Mouse (Mus musculus) MEL (cell line): Measurements from ENCODE around the gene Erich6. TPM values are rescaled to one million over a fixed set of nuclear protein-coding genes. Genes with fewer than 3 reads are reported as not detected.
A peak's percentile ranks its signal among the peaks of the same experiment; 100 is the strongest.

ENCODE experiments used
- DNase-seq: peaks from one replicate; pipeline ENCODE4 v3.0.0; 2011; ENCODE audit warnings: low read depth, low spot score
- H3K27ac ChIP-seq: 2 replicates; pipeline ENCODE4 v1.5.1; 2012; ENCODE audit warnings: low read depth, mild to moderate bottlenecking, control low read depth, low read length, moderate library complexity; ENCODE audit not compliant: control insufficient read depth
- H3K27me3 ChIP-seq, 2 experiments: fragments of 150-350 bp in 1 of 2; sonication (generic) in 1 of 2; 2 replicates each; pipeline ENCODE4 v1.6.1; 2012; ENCODE audit warnings: low read length in 2 of 2, mild to moderate bottlenecking in 2 of 2, improper control_type of control experiment in 1 of 2, moderate library complexity in 1 of 2; ENCODE audit not compliant: insufficient read depth in 2 of 2, control insufficient read depth in 1 of 2
- H3K36me3 ChIP-seq, 2 experiments: 2 replicates each; pipeline ENCODE4 v1.6.1; 2012 to 2014; ENCODE audit warnings: low read length in 2 of 2, improper control_type of control experiment in 1 of 2, inconsistent platforms in 1 of 2, mild to moderate bottlenecking in 1 of 2; ENCODE audit not compliant: insufficient read depth in 2 of 2, control insufficient read depth in 1 of 2
- H3K4me1 ChIP-seq, 2 experiments: fragments of 150-350 bp in 1 of 2; sonication (generic) in 1 of 2; 2 replicates each; pipeline ENCODE4 v1.6.1; 2012; ENCODE audit warnings: low read length in 2 of 2, improper control_type of control experiment in 1 of 2, mild to moderate bottlenecking in 1 of 2; ENCODE audit not compliant: insufficient read depth in 2 of 2, control insufficient read depth in 1 of 2
- H3K4me3 ChIP-seq, 2 experiments: fragments of 150-350 bp in 1 of 2; sonication (generic) in 1 of 2; 2 replicates each; pipeline ENCODE4 v1.5.1; 2012; ENCODE audit warnings: low read depth in 2 of 2, low read length in 2 of 2, mild to moderate bottlenecking in 2 of 2, moderate library complexity in 2 of 2, control low read depth in 1 of 2, improper control_type of control experiment in 1 of 2; ENCODE audit not compliant: control insufficient read depth in 1 of 2, insufficient read depth in 1 of 2
- H3K79me2 ChIP-seq: 2 replicates; pipeline ENCODE4 v1.6.1; 2012; ENCODE audit warnings: mild to moderate bottlenecking, low read length, moderate library complexity; ENCODE audit not compliant: control insufficient read depth, poor library complexity, insufficient read depth
- H3K9ac ChIP-seq: 2 replicates; pipeline ENCODE4 v1.6.1; 2012; ENCODE audit warnings: low read depth, mild to moderate bottlenecking, control low read depth, low read length, moderate library complexity; ENCODE audit not compliant: control insufficient read depth, poor library complexity, severe bottlenecking
- H3K9me3 ChIP-seq: fragments of 150-350 bp; sonication (generic); replicated peaks from 2 replicates; pipeline ENCODE4 v1.6.1; 2012; ENCODE audit warnings: mild to moderate bottlenecking, low read length, improper control_type of control experiment, moderate library complexity; ENCODE audit not compliant: insufficient read depth
- CHD1 ChIP-seq: IDR thresholded peaks from 2 replicates; pipeline ENCODE4 v1.6.1; 2012; ENCODE audit warnings: low read depth, mild to moderate bottlenecking, inconsistent platforms, low read length, improper control_type of control experiment
- CHD2 ChIP-seq: IDR thresholded peaks from 2 replicates; pipeline ENCODE4 v1.6.1; 2011; ENCODE audit warnings: low read length, improper control_type of control experiment
- CTCF ChIP-seq, 3 experiments: IDR thresholded peaks in 2 of 3; conservative IDR thresholded peaks in 1 of 3; 2 replicates each; pipeline ENCODE4 v1.5.1; 2011 to 2012; ENCODE audit warnings: low read length in 3 of 3, low read depth in 2 of 3, mild to moderate bottlenecking in 2 of 3, improper control_type of control experiment in 1 of 3, inconsistent platforms in 1 of 3, mixed read lengths in 1 of 3, moderate library complexity in 1 of 3; ENCODE audit not compliant: control insufficient read depth in 1 of 3, insufficient read depth in 1 of 3, poor library complexity in 1 of 3, severe bottlenecking in 1 of 3
- ELF1 ChIP-seq: IDR thresholded peaks from 2 replicates; pipeline ENCODE4 v1.6.1; 2014; ENCODE audit warnings: low read depth, mild to moderate bottlenecking, inconsistent platforms, low read length, improper control_type of control experiment, moderate library complexity
- EP300 ChIP-seq, 2 experiments: IDR thresholded peaks; 2 replicates each; pipeline ENCODE4 v1.6.1; 2011; ENCODE audit warnings: improper control_type of control experiment in 2 of 2, low read length in 2 of 2, low read depth in 1 of 2, mild to moderate bottlenecking in 1 of 2
- ETS1 ChIP-seq: IDR thresholded peaks from 2 replicates; pipeline ENCODE4 v1.6.1; 2012; ENCODE audit warnings: low read depth, mild to moderate bottlenecking, inconsistent platforms, low read length, improper control_type of control experiment, moderate library complexity
- GABPA ChIP-seq: IDR thresholded peaks from 2 replicates; pipeline ENCODE4 v1.6.1; 2012; ENCODE audit warnings: low read depth, mild to moderate bottlenecking, inconsistent platforms, low read length, improper control_type of control experiment, moderate library complexity
- HCFC1 ChIP-seq: IDR thresholded peaks from 2 replicates; pipeline ENCODE4 v1.6.1; 2012; ENCODE audit warnings: low read depth, mild to moderate bottlenecking, inconsistent platforms, low read length, improper control_type of control experiment, moderate library complexity
- JUND ChIP-seq: IDR thresholded peaks from 2 replicates; pipeline ENCODE4 v1.6.1; 2011; ENCODE audit warnings: low read depth, mild to moderate bottlenecking, improper control_type of control experiment, low read length
- MAX ChIP-seq: IDR thresholded peaks from 2 replicates; pipeline ENCODE4 v1.6.1; 2011; ENCODE audit warnings: low read length, improper control_type of control experiment
- MXI1 ChIP-seq: IDR thresholded peaks from 2 replicates; pipeline ENCODE4 v1.6.1; 2011; ENCODE audit warnings: mild to moderate bottlenecking, low read depth, low read length, improper control_type of control experiment
- MYB ChIP-seq: IDR thresholded peaks from 2 replicates; pipeline ENCODE4 v1.6.1; 2011; ENCODE audit warnings: mild to moderate bottlenecking, low read depth, low read length, improper control_type of control experiment
- MYC ChIP-seq: IDR thresholded peaks from 2 replicates; pipeline ENCODE4 v1.6.1; 2011; ENCODE audit warnings: low read depth, mild to moderate bottlenecking, low read length, improper control_type of control experiment, moderate library complexity
- NELFE ChIP-seq: IDR thresholded peaks from 2 replicates; pipeline ENCODE4 v1.6.1; 2011; ENCODE audit warnings: low read depth, low read length, improper control_type of control experiment
- NRF1 ChIP-seq: IDR thresholded peaks from 2 replicates; pipeline ENCODE4 v1.6.1; 2014; ENCODE audit warnings: low read depth, mild to moderate bottlenecking, inconsistent platforms, low read length, improper control_type of control experiment, moderate library complexity; ENCODE audit not compliant: poor library complexity, insufficient read depth, severe bottlenecking
- POLR2A ChIP-seq, 2 experiments: IDR thresholded peaks; 2 replicates each; pipeline ENCODE4 v1.6.1; 2011 to 2012; ENCODE audit warnings: low read length in 2 of 2, mild to moderate bottlenecking in 2 of 2, control low read depth in 1 of 2, improper control_type of control experiment in 1 of 2, low read depth in 1 of 2, moderate library complexity in 1 of 2; ENCODE audit not compliant: control insufficient read depth in 1 of 2, insufficient read depth in 1 of 2, poor library complexity in 1 of 2
- POLR2AphosphoS2 ChIP-seq: IDR thresholded peaks from 2 replicates; pipeline ENCODE4 v1.6.1; 2011; ENCODE audit warnings: low read length, improper control_type of control experiment
- RAD21 ChIP-seq: IDR thresholded peaks from 2 replicates; pipeline ENCODE4 v1.6.1; 2011; ENCODE audit warnings: mild to moderate bottlenecking, low read depth, low read length, improper control_type of control experiment
- RCOR1 ChIP-seq: IDR thresholded peaks from 2 replicates; pipeline ENCODE4 v1.6.1; 2012; ENCODE audit warnings: low read depth, mild to moderate bottlenecking, inconsistent platforms, low read length, improper control_type of control experiment
- TCF12 ChIP-seq: IDR thresholded peaks from 2 replicates; pipeline ENCODE4 v1.6.1; 2014; ENCODE audit warnings: low read depth, mild to moderate bottlenecking, inconsistent platforms, low read length, improper control_type of control experiment, moderate library complexity
- polyA plus RNA-seq, 2 experiments: library from polyadenylated mRNA; stranded (reverse) in 1 of 2; unstranded in 1 of 2; fragments of >175 nt in 1 of 2; fragments of >200 nt in 1 of 2; gene quantifications; 2 replicates each; pipeline versions ENCODE4 v1.2.1 to v1.2.4; 2012; ENCODE audit warnings: low replicate concordance in 2 of 2, low read depth in 1 of 2; ENCODE audit not compliant: insufficient read length in 2 of 2, insufficient read depth in 1 of 2, missing spikeins in 1 of 2
- total RNA-seq: library from RNA; depleted of rRNA; stranded (reverse); fragments of 300-350 nt; gene quantifications from 2 replicates; pipeline ENCODE4 v1.2.3, GENCODE M21; 2012

Gene Erich6
- total and polyA plus RNA-seq, 3 experiments = 0.08 TPM; not detected in 2

DNA sequence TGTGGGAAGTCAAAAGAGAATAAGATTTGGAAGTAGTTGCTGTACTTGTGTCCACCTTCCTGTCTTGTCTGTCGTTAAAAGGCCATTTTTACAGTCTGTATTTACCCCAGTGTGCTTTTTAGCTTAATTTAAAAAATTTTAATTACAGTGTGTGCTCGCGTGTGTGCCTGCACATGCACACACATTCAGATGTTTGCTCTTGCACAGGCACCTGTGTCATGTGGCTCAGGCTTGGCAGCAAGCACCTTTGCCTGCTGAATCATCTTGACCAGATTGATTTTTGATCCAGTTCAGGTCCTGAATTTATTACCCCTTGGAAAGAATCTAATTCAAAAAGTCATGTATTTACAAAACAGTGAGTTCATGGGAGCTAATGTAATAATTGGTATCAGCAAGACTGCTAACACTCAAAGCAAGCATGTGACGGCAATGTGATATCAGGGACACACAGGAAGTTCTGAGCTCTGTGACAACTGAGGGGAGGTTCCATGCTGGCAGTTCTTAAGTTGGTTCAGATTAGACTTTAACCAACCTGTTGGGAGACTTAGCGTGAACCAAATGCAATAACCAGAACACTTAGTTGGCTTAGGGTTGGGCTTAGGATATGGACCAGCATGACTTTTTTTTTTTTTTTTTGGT lies 54.1 kb downstream of the Erich6 start (continued):
- TF ChIP-seq MAX (peak; percentile 89), MYB (no peak), EP300 (IDR thresholded peaks at IDR 0.05; ENCODE audit: low read depth in 1 of 2, low read length in 2 of 2) (peak; percentile 48 to 72), GABPA (no peak), ELF1 (no peak), HCFC1 (no peak), POLR2AphosphoS2 (no peak), MXI1 (peak; percentile 94)

DNA sequence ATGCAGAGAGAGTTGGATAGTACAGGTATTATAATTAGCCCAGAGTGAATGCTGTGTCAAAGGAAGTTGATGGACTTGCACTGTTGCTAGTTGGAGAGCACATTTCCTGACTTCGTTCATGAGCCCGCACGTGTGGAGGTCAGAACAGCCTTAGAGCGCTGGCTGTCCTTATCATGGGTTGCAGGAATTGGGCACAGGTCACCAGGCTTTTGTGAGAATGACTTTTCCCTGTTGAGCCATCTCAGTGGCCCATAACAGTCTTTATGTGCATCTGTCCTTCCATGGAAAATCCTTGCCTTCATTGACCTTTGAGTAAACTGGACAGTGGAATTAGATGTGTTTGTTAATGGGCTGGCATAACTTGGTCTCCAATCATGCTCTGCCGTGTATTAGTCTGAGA lies 54.7 kb downstream of the Erich6 start:
- Histone ChIP-seq H3K9me3 (no peaks in the 10 kb centered on the region), H3K9ac (no peak overlapping the region), H3K36me3 (peaks cover 16 to 37% of the 10 kb centered on the region in 2 experiments), H3K4me1 (peaks cover 17 to 19% of the 10 kb centered on the region in 2 experiments), H3K4me3 (no peak overlapping the region), H3K27me3 (no peaks in the 10 kb centered on the region), H3K79me2 (peaks cover 57% of the 10 kb centered on the region), H3K27ac (peak overlapping the region; percentile 46)
- TF ChIP-seq NRF1 (no peak), POLR2AphosphoS2 (no peak), POLR2A (IDR thresholded peaks at IDR 0.05; ENCODE audit: control insufficient read depth in 1 of 2, insufficient read depth in 1 of 2, low read depth in 1 of 2, low read length in 2 of 2, poor library complexity in 1 of 2) (no peak), ETS1 (no peak), MYC (no peak), CHD2 (no peak), RCOR1 (no peak), NELFE (no peak), MYB (no peak), JUND (no peak), CTCF (IDR thresholded peaks at IDR 0.05 in 2 of 3, conservative IDR thresholded peaks at IDR 0.05 in 1 of 3; ENCODE audit: control insufficient read depth in 1 of 3, insufficient read depth in 1 of 3, low read depth in 2 of 3, low read length in 3 of 3, poor library complexity in 1 of 3, severe bottlenecking in 1 of 3) (no peak), RAD21 (no peak), CHD1 (no peak), GABPA (no peak)
- no peak for DNase-seq

DNA sequence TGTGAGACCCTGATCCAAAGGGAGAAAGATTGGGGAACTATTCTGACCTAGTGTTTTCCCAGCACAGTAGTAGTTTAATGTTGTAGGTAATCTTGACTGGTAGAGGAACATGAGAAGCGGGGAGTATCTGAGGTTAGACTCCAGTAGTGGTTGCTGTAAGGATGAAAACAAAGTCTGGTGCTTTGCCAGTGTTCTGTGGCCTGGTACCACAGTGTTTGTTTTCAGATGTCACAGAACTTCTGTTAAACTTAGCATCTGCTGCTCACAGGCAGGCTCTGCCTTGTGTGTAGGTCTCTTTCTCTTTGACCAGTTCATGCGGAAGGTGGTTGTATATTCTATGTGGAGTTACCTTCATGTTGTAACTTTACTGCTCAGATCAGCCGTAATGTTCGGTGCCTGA lies 55.5 kb downstream of the Erich6 start:
- Histone ChIP-seq H3K9me3 (no peaks in the 10 kb centered on the region), H3K9ac (no peak overlapping the region), H3K36me3 (peaks cover 16 to 37% of the 10 kb centered on the region in 2 experiments), H3K4me3 (no peak overlapping the region), H3K79me2 (peaks cover 64% of the 10 kb centered on the region), H3K27me3 (no peaks in the 10 kb centered on the region)
- peak; percentile 30 for DNase-seq
- TF ChIP-seq TCF12 (no peak), MYB (no peak)
- TF ChIP-seq, all 39 proteins: peak for 0
- H3K4me1 ChIP-seq = peaks cover 17 to 19% of the 10 kb centered on the region in 2 experiments
- no peak overlapping the region for H3K27ac ChIP-seq
